Mouse (Mus musculus) heart, embryonic 14.5 days (tissue): ENCODE data around the gene Gm614. TPM values are rescaled to one million over a fixed set of nuclear protein-coding genes. Genes with fewer than 3 reads are reported as not detected.

Experiments used
- ATAC-seq: fragments of 200-750 bp; cut with Nextera tagmentation; 2 replicates; pipeline ENCODE4 v1.8.0; 2017; ENCODE audit warnings: low read depth, moderate TSS enrichment; ENCODE audit not compliant: insufficient number of reproducible peaks, insufficient read depth, low FRiP score
- H3K27ac ChIP-seq, 2 experiments: fragments of 200-500 bp in 1 of 2; fragments of 300-500 bp in 1 of 2; sonication (generic) in 1 of 2; replicated peaks in 1 of 2; 2 replicates each; pipeline ENCODE4 v1.5.1; 2012 to 2014; ENCODE audit warnings: low read depth in 2 of 2, low read length in 2 of 2, control low read depth in 1 of 2, mild to moderate bottlenecking in 1 of 2, mixed read lengths in 1 of 2; ENCODE audit not compliant: control insufficient read depth in 1 of 2, insufficient read depth in 1 of 2
- H3K27me3 ChIP-seq: fragments of 300-500 bp; sonication (generic); 2 replicates; pipeline ENCODE4 v1.6.1; 2014; ENCODE audit warnings: mild to moderate bottlenecking, low read length, control low read depth; ENCODE audit not compliant: control insufficient read depth, insufficient read depth
- H3K36me3 ChIP-seq: fragments of 300-500 bp; sonication (generic); 2 replicates; pipeline ENCODE4 v1.6.1; 2014; ENCODE audit warnings: mild to moderate bottlenecking, control low read depth, low read length, mixed read lengths; ENCODE audit not compliant: control insufficient read depth, insufficient read depth
- H3K4me1 ChIP-seq, 2 experiments: fragments of 200-500 bp in 1 of 2; fragments of 300-500 bp in 1 of 2; sonication (generic) in 1 of 2; 2 replicates each; pipeline ENCODE4 v1.6.1; 2012 to 2014; ENCODE audit warnings: low read length in 2 of 2, control low read depth in 1 of 2, mixed read lengths in 1 of 2; ENCODE audit not compliant: control insufficient read depth in 2 of 2, insufficient read depth in 2 of 2
- H3K4me2 ChIP-seq: fragments of 300-500 bp; sonication (generic); 2 replicates; pipeline ENCODE4 v1.6.1; 2014; ENCODE audit warnings: mild to moderate bottlenecking, low read length
- H3K4me3 ChIP-seq, 2 experiments: fragments of 200-500 bp in 1 of 2; fragments of 300-500 bp in 1 of 2; sonication (generic) in 1 of 2; 2 replicates each; pipeline ENCODE4 v1.5.1; 2012 to 2014; ENCODE audit warnings: low read length in 2 of 2, mild to moderate bottlenecking in 2 of 2, control low read depth in 1 of 2, low read depth in 1 of 2, moderate library complexity in 1 of 2; ENCODE audit not compliant: control insufficient read depth in 1 of 2, insufficient read depth in 1 of 2
- H3K9ac ChIP-seq: fragments of 300-500 bp; sonication (generic); 2 replicates; pipeline ENCODE4 v1.6.1; 2014; ENCODE audit warnings: mild to moderate bottlenecking, low read length
- H3K9me3 ChIP-seq: fragments of 300-500 bp; sonication (generic); 2 replicates; pipeline ENCODE4 v1.6.1; 2016; ENCODE audit warnings: low read length, control low read depth; ENCODE audit not compliant: control insufficient read depth
- WGBS: fragments of 180-500 bp; shearing (Covaris S2); extraction: QIAGEN DNeasy Blood & Tissue Kit; methylation state at CpG from one replicate; pipeline ENCODE4 v1.1.7; 2014; 5-methylcytosine and 5-hydroxymethylcytosine counted together
- polyA plus RNA-seq: library from polyadenylated mRNA; unstranded; fragments of >200 nt; fragmentation: Nextera tagmentation; extraction: Ambion mirVana; gene quantifications from 2 replicates; pipeline ENCODE4 v1.2.1, GENCODE M21; 2014

Gm614 gene
- polyA plus RNA-seq, 1 experiment from 2014 or later = not detected

DNA sequence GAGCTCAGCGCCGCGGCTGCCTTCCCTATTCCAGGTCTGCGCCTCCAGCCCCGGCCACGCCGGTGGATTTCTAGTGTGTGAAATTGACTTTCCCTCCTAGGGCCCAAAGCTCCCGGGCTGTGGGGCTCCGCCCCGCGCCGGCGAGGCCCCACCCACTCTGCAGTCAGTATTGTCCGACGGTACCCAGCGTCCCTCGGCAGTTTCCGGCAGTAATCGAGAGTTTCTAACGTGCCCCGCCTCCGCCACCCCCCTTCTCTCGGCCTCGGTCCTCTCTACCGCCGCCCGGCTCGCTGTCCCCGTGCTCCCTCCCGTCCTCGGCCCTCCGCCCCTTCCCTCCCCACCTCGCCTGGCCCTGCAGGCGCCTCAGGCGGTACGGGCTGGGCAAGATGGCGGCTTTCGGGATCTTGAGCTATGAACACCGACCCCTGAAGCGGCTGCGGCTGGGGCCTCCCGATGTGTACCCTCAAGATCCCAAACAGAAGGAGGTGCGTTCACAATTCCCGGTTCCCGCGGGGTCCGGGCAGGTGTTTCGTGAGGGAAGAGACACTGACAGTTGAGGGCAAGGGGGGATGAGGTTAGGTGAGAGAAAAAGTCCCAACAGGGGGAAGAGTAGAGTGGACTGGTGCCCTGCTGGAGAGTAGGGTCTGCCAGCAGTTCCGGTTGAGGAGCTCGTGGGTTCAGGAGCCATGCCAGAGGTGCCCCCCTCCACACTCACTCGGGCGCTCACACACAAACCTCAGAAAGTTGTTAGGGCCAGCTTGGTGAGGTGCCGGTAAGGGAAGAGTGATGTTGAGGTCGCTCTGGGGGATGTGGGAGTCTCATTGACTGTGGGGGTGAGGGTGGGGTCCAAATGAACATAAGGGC lies 10.3 kb upstream of the Gm614 start, which contains the start of gene Med12:
Gene Med12, plus strand, starts transcription at position 156 of the 864 bp plus-strand sequence.
- peak; percentile 95 for ATAC-seq
- H3K4me2 ChIP-seq = peak within 1 kb of the TSS; percentile 63
- peaks cover 0 to 4% of the 10 kb centered on the region in 2 experiments; a peak in 1 of 4 replicates for H3K4me1 ChIP-seq
- no peaks in the 10 kb centered on the region for H3K9me3 ChIP-seq
- WGBS = 17% methylated on average over 54 of the region's 54 CpGs
- peak within 1 kb of the TSS; percentile 77 for H3K9ac ChIP-seq
- H3K4me3 ChIP-seq = peak within 1 kb of the TSS; percentile 48 to 67
- peak within 1 kb of the TSS; percentile 59 to 61 for H3K27ac ChIP-seq
- peaks cover 34% of the 10 kb centered on the region for H3K36me3 ChIP-seq
- no peaks in the 10 kb centered on the region for H3K27me3 ChIP-seq

DNA sequence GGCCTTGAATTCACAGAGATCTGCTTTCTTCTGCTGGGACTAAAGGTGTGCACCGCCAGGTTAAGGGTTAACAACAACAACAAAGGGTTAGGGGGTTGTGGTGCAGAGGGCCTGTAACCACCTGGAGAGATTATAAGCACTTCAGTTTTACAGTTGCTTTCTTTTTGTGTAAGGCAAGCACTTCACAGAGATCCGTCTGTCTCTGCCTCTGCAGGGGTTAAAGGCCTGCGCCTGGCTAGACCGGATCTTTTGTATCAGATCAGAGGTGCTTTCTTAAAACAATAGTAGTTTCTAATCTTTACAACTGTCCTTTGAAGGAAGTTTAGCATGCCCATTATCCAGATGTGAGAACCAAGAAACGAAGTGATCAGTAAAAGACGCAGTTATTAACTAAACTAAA lies 9.6 kb upstream of the Gm614 start:
- 0 out of 2 replicates have a peak overlapping the region, but pooled peaks have one; percentile 52 for H3K9ac ChIP-seq
- H3K9me3 ChIP-seq = no peaks in the 10 kb centered on the region
- no peak for ATAC-seq

DNA sequence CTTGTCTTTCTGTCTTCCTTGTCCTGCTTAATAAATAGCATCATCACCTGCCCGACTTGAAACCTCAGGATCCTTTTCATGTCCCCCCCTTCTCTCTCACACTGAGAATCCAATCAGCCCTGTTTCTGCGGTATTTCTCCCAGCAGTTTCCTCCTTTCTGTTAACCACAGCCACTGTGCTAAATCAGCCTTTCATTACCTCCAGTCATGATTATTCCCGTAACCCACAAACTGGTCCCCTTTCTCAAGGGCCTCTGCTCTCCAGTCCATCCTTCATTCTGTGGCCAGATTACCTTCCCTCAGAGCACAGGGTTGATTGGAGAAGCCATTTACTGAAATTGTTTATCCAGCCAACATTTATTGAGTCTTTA lies 4.9 kb upstream of the Gm614 start, which contains the start of gene Gm20489:
Gene Gm20489, minus strand, starts transcription at position 269 of the 370 bp plus-strand sequence.
- WGBS = 54% methylated on average over 3 of the region's 3 CpGs
- H3K9ac ChIP-seq = no peak within 1 kb of the TSS
- H3K27ac ChIP-seq = no peak within 1 kb of the TSS
- H3K4me3 ChIP-seq = no peak within 1 kb of the TSS
- no peaks in the 10 kb centered on the region for H3K4me1 ChIP-seq
- ATAC-seq = no peak
- no peaks in the 10 kb centered on the region for H3K9me3 ChIP-seq
- 0 out of 2 replicates have a peak within 1 kb of the TSS, but pooled peaks have one; percentile 9 for H3K4me2 ChIP-seq
- H3K36me3 ChIP-seq = no peaks in the 10 kb centered on the region
- no peaks in the 10 kb centered on the region for H3K27me3 ChIP-seq

More for the DNA sequence above, 9.6 kb upstream of the Gm614 start:
- 27% methylated on average over 6 of the region's 6 CpGs for WGBS
- Histone ChIP-seq H3K36me3 (peaks cover 27% of the 10 kb centered on the region), H3K4me2 (peak overlapping the region; percentile 51), H3K27me3 (no peaks in the 10 kb centered on the region), H3K4me1 (peaks cover 0 to 4% of the 10 kb centered on the region in 2 experiments; a peak in 1 of 4 replicates), H3K27ac (peak overlapping the region; percentile 39 to 59; a peak in 2 of 4 replicates), H3K4me3 (peak overlapping the region; percentile 48 to 67)

DNA sequence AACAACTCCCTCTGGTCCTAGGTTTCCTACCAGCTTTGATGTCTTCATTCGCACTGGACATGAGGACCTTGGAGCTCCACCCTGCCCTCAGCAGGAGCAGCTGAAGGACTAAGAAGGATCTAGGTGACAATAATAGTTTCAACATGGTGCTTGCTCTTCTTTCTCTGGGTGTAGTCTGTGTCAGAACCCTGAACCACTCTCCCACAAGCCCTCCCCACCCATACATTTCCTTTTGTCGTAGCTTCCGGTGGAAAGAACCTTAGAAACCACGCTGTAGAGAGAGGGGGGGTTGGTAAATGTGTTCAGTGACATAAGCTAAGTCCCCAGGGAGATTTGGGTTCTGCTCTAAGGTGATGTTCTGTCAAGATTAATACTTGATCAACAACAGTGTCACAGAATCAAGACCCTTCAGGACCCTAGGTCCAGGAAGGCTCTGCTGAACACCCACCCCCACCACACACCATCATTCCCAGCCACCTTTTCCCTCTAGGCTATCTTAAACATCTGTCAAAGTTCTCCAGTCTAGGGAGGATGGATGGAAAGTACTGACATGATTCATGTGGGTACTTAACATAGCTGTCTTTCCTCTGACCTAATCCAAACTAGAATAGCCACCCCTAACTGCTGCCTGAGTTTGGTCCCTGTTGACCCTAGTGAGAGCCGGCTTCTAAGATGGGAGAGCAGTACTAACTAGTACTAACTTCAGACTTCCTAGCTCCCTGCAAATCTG lies 4.4 kb upstream of the Gm614 start, which contains the start of gene Il2rg:
Gene Il2rg, minus strand, starts transcription at position 231 of the 730 bp plus-strand sequence.
- Histone ChIP-seq H3K4me3 (no peak within 1 kb of the TSS), H3K4me1 (no peaks in the 10 kb centered on the region), H3K9me3 (no peaks in the 10 kb centered on the region), H3K27ac (no peak within 1 kb of the TSS), H3K4me2 (0 out of 2 replicates have a peak within 1 kb of the TSS, but pooled peaks have one; percentile 9), H3K36me3 (no peaks in the 10 kb centered on the region), H3K27me3 (no peaks in the 10 kb centered on the region), H3K9ac (no peak within 1 kb of the TSS)
- ATAC-seq = no peak
- 55% methylated on average over 5 of the region's 5 CpGs for WGBS

DNA sequence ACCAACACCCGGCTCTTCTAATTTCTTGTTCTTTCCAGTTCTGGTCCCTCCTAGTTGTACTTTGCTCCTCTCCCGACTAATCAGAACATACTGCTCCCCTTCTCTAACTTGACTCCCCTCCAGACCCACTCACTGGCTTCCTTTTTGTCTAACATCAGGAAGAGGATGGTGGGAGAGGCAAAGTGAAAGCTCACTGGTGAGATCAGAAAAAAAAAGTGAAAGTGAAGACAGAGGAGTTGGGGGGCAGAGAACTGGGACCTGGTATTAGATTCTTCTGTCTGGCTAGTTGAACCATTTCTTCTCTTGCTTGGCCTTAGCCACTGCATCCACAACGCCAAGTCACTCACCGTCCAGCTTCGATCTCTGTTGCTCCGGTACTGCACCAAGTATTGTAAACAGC lies 2.8 kb upstream of the Gm614 start:
- Histone ChIP-seq H3K27me3 (no peaks in the 10 kb centered on the region), H3K27ac (no peak overlapping the region), H3K4me1 (no peaks in the 10 kb centered on the region), H3K4me2 (no peak overlapping the region), H3K9ac (no peak overlapping the region), H3K9me3 (no peaks in the 10 kb centered on the region), H3K36me3 (no peaks in the 10 kb centered on the region), H3K4me3 (no peak overlapping the region)
- ATAC-seq = no peak
- whole genome bisulfite sequencing = 93% methylated on average over 6 of the region's 6 CpGs

DNA sequence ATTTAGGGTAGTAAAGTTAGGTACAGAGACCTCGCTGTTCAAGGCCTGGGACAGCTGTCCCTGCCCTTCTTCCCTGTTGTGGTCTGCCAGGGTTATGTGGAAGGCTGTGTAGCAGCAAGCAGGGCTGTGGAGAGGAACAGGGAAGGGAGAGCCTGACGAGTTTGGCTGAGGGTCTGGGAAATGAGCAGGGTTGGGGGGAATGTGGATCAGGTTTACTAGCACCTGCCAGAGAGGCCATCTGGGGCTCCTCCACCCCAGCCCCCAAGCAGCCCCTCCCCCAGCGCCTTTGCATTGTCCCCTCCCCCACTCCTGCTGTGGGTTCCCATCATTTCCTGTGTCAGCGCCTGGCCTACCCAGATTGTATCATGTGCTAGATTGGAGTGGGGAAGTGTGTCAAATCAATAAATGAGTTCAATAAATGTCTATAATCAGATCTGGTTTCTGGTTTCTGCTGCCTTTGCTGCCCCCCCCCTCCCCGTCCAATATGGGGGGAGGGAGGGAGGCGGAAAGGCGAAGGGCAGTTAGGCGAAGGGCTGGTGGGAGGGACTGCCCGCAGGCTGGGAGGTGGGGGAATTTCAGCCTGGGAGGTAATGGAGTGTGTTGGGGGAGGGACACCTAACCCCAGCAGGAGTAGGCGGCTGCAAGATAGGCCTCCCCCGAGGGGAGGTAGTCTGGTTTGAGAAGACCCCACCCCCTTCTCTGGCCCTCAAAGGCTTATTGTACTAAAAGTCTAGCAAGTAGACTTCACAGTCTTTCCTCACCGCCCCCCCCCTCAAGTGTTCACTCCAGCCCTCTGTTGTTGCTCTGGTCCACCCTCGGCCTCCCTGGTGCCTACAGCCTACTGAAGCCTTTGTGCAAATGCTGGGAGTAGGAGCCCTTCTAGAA lies 3.1 kb downstream of the Gm614 start:
- 25% methylated on average over 8 of the region's 13 CpGs for WGBS
- peak overlapping the region; percentile 45 to 64 for H3K27ac ChIP-seq
- H3K9ac ChIP-seq = no peak overlapping the region
- H3K9me3 ChIP-seq = no peaks in the 10 kb centered on the region
- peaks cover 13% of the 10 kb centered on the region; the same call in 1 of the 2 replicates for H3K36me3 ChIP-seq
- no peak overlapping the region for H3K4me3 ChIP-seq
- peak overlapping the region; percentile 8; the same call in 1 of the 2 replicates for H3K4me2 ChIP-seq
- no peaks in the 10 kb centered on the region for H3K27me3 ChIP-seq
- peaks cover 9 to 10% of the 10 kb centered on the region in 2 experiments; a peak in 2 of 4 replicates for H3K4me1 ChIP-seq
- peak; percentile 51 for ATAC-seq
